24 mouse cellular contexts compared by ENCODE assay signal in the genomic region with DNA sequence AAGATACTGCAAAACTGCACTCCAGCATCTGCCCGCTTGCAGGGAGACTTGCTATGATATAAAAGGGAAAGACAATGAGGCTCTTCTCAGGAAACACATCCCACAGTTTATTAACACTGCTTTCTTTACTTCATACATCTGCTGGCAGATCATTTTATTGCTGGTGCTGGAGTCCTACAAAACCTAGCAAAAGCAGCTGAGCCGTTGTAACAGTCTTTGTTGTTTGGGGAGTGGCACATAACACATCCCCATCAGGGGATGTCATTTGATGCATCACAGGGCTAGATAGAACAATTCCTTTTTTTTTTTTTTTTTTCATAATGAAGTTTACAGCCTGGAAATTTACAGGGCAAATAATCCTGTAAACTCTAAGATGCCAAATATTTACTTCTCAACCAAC.
DNase-seq lines count a peak whose midpoint lies in the region; ATAC-seq and TF ChIP-seq lines count a peak whose summit lies in the region.
"Had no signal": no experiment of that assay in that cellular context is flagged by ENCODE, and none has a peak within 500 bp of the region (broad histone marks: within the 10 kb centered on the region; RNA-seq: fewer than 3 reads in every experiment).

No protein-coding gene starts in this region.

- H3K27ac ChIP-seq in layer of hippocampus, adult 2 months, result no peak overlapping the region
- H3K27ac ChIP-seq in lung, embryonic 15.5 days, result no peak overlapping the region
- H3K27ac ChIP-seq: embryonic facial prominence, embryonic 10.5 days; embryonic facial prominence, embryonic 12.5 days; forebrain, embryonic 13.5 days; forebrain, embryonic 15.5 days had no signal

- no peak overlapping the region for H3K9ac ChIP-seq in lung, embryonic 15.5 days
- H3K9ac ChIP-seq: embryonic facial prominence, embryonic 12.5 days; forebrain, embryonic 13.5 days; forebrain, embryonic 15.5 days had no signal

- H3K4me2 ChIP-seq in lung, embryonic 15.5 days, result no peak overlapping the region
- H3K4me2 ChIP-seq: embryonic facial prominence, embryonic 12.5 days; forebrain, embryonic 13.5 days; forebrain, embryonic 15.5 days had no signal

- no peaks in the 10 kb centered on the region for H3K36me3 ChIP-seq in lung, embryonic 15.5 days
- H3K36me3 ChIP-seq: embryonic facial prominence, embryonic 10.5 days; embryonic facial prominence, embryonic 12.5 days; forebrain, embryonic 15.5 days; G1E had no signal

- no peak for DNase-seq in layer of hippocampus, adult 2 months (ENCODE audit: low spot score in 2 of 2)
- no peak for DNase-seq in layer of hippocampus, adult 8-10 months (ENCODE audit: low spot score in 2 of 2)
- no peak for DNase-seq in lung, adult 2 months
- DNase-seq in lung, postnatal 10 days, result peak; percentile 1
- no peak for DNase-seq in lung, postnatal 14 days
- DNase-seq: adrenal gland, adult 8-10 months; adrenal gland, postnatal 14 days; adrenal gland, postnatal 36 days; B cell, adult 2 months; cerebellum, adult 11-12 months; cerebellum, adult 2 months; cerebellum, adult 9-10 months; cerebellum, postnatal 10 days; cerebellum, postnatal 25 days had no signal

- ATAC-seq in lung, embryonic 15.5 days (ENCODE audit: borderline replicate concordance, extremely low read depth, low FRiP score, low TSS enrichment), result peak; percentile 89; the same call in 1 of the 2 replicates
- ATAC-seq: activated CD4-positive, CD25-positive, alpha-beta regulatory T cell, adult 4 months; CD4-positive, CD25-positive, alpha-beta regulatory T cell, adult 4 months; forebrain, embryonic 13.5 days; forebrain, embryonic 15.5 days; Patski had no signal

- no peaks in the 10 kb centered on the region for H3K27me3 ChIP-seq in lung, embryonic 15.5 days
- H3K27me3 ChIP-seq: CH12.LX; embryonic facial prominence, embryonic 12.5 days; forebrain, embryonic 13.5 days; forebrain, embryonic 15.5 days; Patski had no signal

- H3K4me1 ChIP-seq in lung, embryonic 15.5 days, result no peaks in the 10 kb centered on the region
- no peaks in the 10 kb centered on the region for H3K4me1 ChIP-seq in lung, adult 2 months (ENCODE audit: control insufficient read depth, insufficient read depth, low read length)
- H3K4me1 ChIP-seq: embryonic facial prominence, embryonic 10.5 days; embryonic facial prominence, embryonic 12.5 days; forebrain, embryonic 13.5 days; forebrain, embryonic 15.5 days had no signal

- no peak for TF ChIP-seq POLR2A in lung, adult 2 months (IDR thresholded peaks at IDR 0.05; ENCODE audit: borderline replicate concordance, extremely low read depth, low read depth, low read length)

- H3K9me3 ChIP-seq in lung, embryonic 15.5 days, result no peaks in the 10 kb centered on the region
- H3K9me3 ChIP-seq: embryonic facial prominence, embryonic 10.5 days; embryonic facial prominence, embryonic 12.5 days; forebrain, embryonic 13.5 days; forebrain, embryonic 15.5 days had no signal

- 0 out of 2 replicates have a peak, but pooled peaks have one; percentile 13 for TF ChIP-seq CTCF in layer of hippocampus, adult 2 months (conservative IDR thresholded peaks at IDR 0.05)
- no peak for TF ChIP-seq CTCF in lung, adult 2 months (IDR thresholded peaks at IDR 0.05; ENCODE audit: insufficient read depth, low read length)

- no peak overlapping the region for H3K4me3 ChIP-seq in layer of hippocampus, adult 2 months
- H3K4me3 ChIP-seq in lung, embryonic 15.5 days, result no peak overlapping the region
- no peak overlapping the region for H3K4me3 ChIP-seq in lung, adult 2 months (replicated peaks; ENCODE audit: extremely low read depth, low read depth, low read length)
- H3K4me3 ChIP-seq: embryonic facial prominence, embryonic 10.5 days; embryonic facial prominence, embryonic 12.5 days; forebrain, embryonic 13.5 days; forebrain, embryonic 15.5 days had no signal

- 51% methylated on average over 2 of the region's 2 CpGs for WGBS in lung, embryonic 15.5 days
- 64% methylated on average over 2 of the region's 2 CpGs for WGBS in lung, adult 2 months
